ENCODE assay signal across 18 mouse cellular contexts in the genomic region with DNA sequence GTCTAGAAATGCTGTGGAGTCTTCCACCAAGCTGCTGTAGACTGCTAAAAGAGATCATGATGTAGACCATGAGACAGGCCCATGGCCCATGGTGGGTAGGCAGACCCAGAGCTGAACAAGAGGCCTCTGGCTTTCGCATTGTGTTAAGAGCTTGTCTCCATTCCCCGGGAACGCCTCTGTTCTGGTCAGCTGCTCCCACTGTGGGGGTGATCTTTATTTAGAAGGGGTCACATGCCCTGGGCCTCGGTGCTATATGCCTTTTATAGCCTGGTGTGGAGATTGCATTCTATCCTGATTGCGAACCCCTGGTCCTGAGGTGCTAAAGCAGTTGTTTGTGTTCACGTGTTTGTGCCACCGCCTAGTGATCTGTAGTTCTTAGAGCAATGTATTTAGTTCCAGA. TPM values are rescaled to one million over a fixed set of nuclear protein-coding genes. Genes with fewer than 3 reads are reported as not detected.
DNase-seq lines count a peak whose midpoint lies in the region; ATAC-seq and TF ChIP-seq lines count a peak whose summit lies in the region.
"Had no signal": no experiment of that assay in that cellular context is flagged by ENCODE, and none has a peak within 500 bp of the region (broad histone marks: within the 10 kb centered on the region; RNA-seq: fewer than 3 reads in every experiment).

No protein-coding gene starts in this region.

- intact Hi-C loops in heart, adult 2 months (cut with DNase I): loop anchor here (5.0 kb wide), 1 partner anchor 117 kb away; no protein-coding TSS in a partner anchor

- WGBS in heart, adult 2 months: 54% methylated on average over 7 of the region's 7 CpGs
- WGBS in heart, embryonic 14.5 days: 27% methylated on average over 7 of the region's 7 CpGs
- 73% methylated on average over 7 of the region's 7 CpGs for WGBS in liver, embryonic 13.5 days (ENCODE audit: insufficient replicate concordance)
- WGBS in hindbrain, embryonic 11.5 days: 50% methylated on average over 7 of the region's 7 CpGs

- peak; percentile 79 for TF ChIP-seq EP300 in heart, adult 2 months (IDR thresholded peaks at IDR 0.05; ENCODE audit: insufficient read depth, low read depth, low read length)

- H3K79me2 ChIP-seq in heart, adult 2 months (replicated peaks; ENCODE audit: control insufficient read depth, insufficient read depth, low read length): no peaks in the 10 kb centered on the region

- no peak for TF ChIP-seq CTCF in heart, adult 2 months (IDR thresholded peaks at IDR 0.05)

- peak; percentile 84 for ATAC-seq in heart, embryonic 14.5 days (ENCODE audit: insufficient number of reproducible peaks, insufficient read depth, low FRiP score, low read depth)
- no peak for ATAC-seq in liver, embryonic 13.5 days (ENCODE audit: low read depth)
- no peak for ATAC-seq in hindbrain, embryonic 11.5 days (ENCODE audit: low FRiP score)
- ATAC-seq: hindbrain, embryonic 16.5 days had no signal

- H3K4me3 ChIP-seq in heart, adult 2 months: no peak overlapping the region
- no peak overlapping the region for H3K4me3 ChIP-seq in heart, embryonic 14.5 days (ENCODE audit: control insufficient read depth in 1 of 2, insufficient read depth in 1 of 2, low read depth in 1 of 2, low read length in 2 of 2)
- no peak overlapping the region for H3K4me3 ChIP-seq in liver, embryonic 13.5 days (replicated peaks)
- no peak overlapping the region for H3K4me3 ChIP-seq in hindbrain, embryonic 11.5 days (ENCODE audit: low read depth, low read length)
- H3K4me3 ChIP-seq: embryonic facial prominence, embryonic 13.5 days; neural tube, embryonic 15.5 days had no signal

- no peaks in the 10 kb centered on the region for H3K27me3 ChIP-seq in heart, adult 2 months (ENCODE audit: control insufficient read depth, insufficient read depth, low read length)
- no peaks in the 10 kb centered on the region for H3K27me3 ChIP-seq in heart, embryonic 14.5 days (ENCODE audit: control insufficient read depth, insufficient read depth, low read length)
- no peaks in the 10 kb centered on the region for H3K27me3 ChIP-seq in liver, embryonic 13.5 days
- no peaks in the 10 kb centered on the region for H3K27me3 ChIP-seq in hindbrain, embryonic 11.5 days (ENCODE audit: control insufficient read depth, insufficient read depth, low read length)
- H3K27me3 ChIP-seq: embryonic facial prominence, embryonic 13.5 days; neural tube, embryonic 15.5 days had no signal

- DNase-seq in layer of hippocampus, adult 11-12 months (ENCODE audit: low spot score): peak; percentile 28
- no peak for DNase-seq in layer of hippocampus, adult 18-20 months (ENCODE audit: low spot score in 2 of 2)
- DNase-seq in heart, adult 2 months: peak in 1 of 2 experiments; percentile 46
- no peak for DNase-seq in liver, embryonic 13.5 days
- DNase-seq in lung, postnatal 36 days: no peak
- no peak for DNase-seq in hindbrain, embryonic 11.5 days (ENCODE audit: low spot score)
- no peak for DNase-seq in kidney, postnatal 25 days
- DNase-seq: adrenal gland, postnatal 25 days; B cell, adult 2 months; cerebellum, adult 18-20 months; kidney, adult 11 months; lung, adult 18-20 months; thymus, postnatal 25 days had no signal

- peaks cover 7% of the 10 kb centered on the region for H3K36me3 ChIP-seq in heart, adult 2 months (ENCODE audit: control insufficient read depth, insufficient read depth, low read length)
- peaks cover 20% of the 10 kb centered on the region for H3K36me3 ChIP-seq in heart, embryonic 14.5 days (ENCODE audit: control insufficient read depth, insufficient read depth, low read length)
- H3K36me3 ChIP-seq in liver, embryonic 13.5 days: peaks cover 19% of the 10 kb centered on the region
- H3K36me3 ChIP-seq in hindbrain, embryonic 11.5 days (ENCODE audit: control insufficient read depth, insufficient read depth, low read length): no peaks in the 10 kb centered on the region

- peak; percentile 34; the same call in 1 of the 2 replicates for TF ChIP-seq POLR2A in heart, adult 2 months (IDR thresholded peaks at IDR 0.05; ENCODE audit: insufficient read depth, low read depth, low read length)

- peak overlapping the region; percentile 68 for H3K27ac ChIP-seq in heart, adult 2 months
- H3K27ac ChIP-seq in heart, embryonic 14.5 days (replicated peaks in 1 of 2; ENCODE audit: control insufficient read depth in 1 of 2, insufficient read depth in 1 of 2, low read depth in 2 of 2, low read length in 2 of 2): peak overlapping the region; percentile 95 to 96
- peak overlapping the region; percentile 95 for H3K27ac ChIP-seq in liver, embryonic 13.5 days
- H3K27ac ChIP-seq in hindbrain, embryonic 11.5 days (ENCODE audit: low read depth, low read length): no peak overlapping the region
- H3K27ac ChIP-seq: embryonic facial prominence, embryonic 13.5 days; kidney, postnatal 0 days; neural tube, embryonic 15.5 days had no signal

- H3K9me3 ChIP-seq in heart, embryonic 14.5 days (ENCODE audit: control insufficient read depth, low read length): no peaks in the 10 kb centered on the region
- H3K9me3 ChIP-seq in liver, embryonic 13.5 days (replicated peaks): no peaks in the 10 kb centered on the region
- no peaks in the 10 kb centered on the region for H3K9me3 ChIP-seq in hindbrain, embryonic 11.5 days (ENCODE audit: control insufficient read depth, low read length)
- H3K9me3 ChIP-seq: embryonic facial prominence, embryonic 13.5 days; neural tube, embryonic 15.5 days had no signal

- H3K9ac ChIP-seq in heart, adult 2 months (ENCODE audit: low read depth, low read length): no peak overlapping the region
- H3K9ac ChIP-seq in heart, embryonic 14.5 days (ENCODE audit: low read length): peak overlapping the region; percentile 54
- H3K9ac ChIP-seq in liver, embryonic 13.5 days: peak overlapping the region; percentile 11; the same call in 1 of the 2 replicates
- no peak overlapping the region for H3K9ac ChIP-seq in hindbrain, embryonic 11.5 days (ENCODE audit: low read depth, low read length)
- H3K9ac ChIP-seq: embryonic facial prominence, embryonic 13.5 days; neural tube, embryonic 15.5 days had no signal

- peaks cover 20% of the 10 kb centered on the region for H3K4me1 ChIP-seq in heart, adult 2 months (ENCODE audit: control insufficient read depth, insufficient read depth, low read length)
- peaks cover 38 to 70% of the 10 kb centered on the region in 2 experiments for H3K4me1 ChIP-seq in heart, embryonic 14.5 days (ENCODE audit: control insufficient read depth in 2 of 2, insufficient read depth in 2 of 2, low read length in 2 of 2)
- peaks cover 65% of the 10 kb centered on the region for H3K4me1 ChIP-seq in liver, embryonic 13.5 days (replicated peaks)
- no peaks in the 10 kb centered on the region; the same call in 1 of the 2 replicates for H3K4me1 ChIP-seq in hindbrain, embryonic 11.5 days (replicated peaks; ENCODE audit: control insufficient read depth, insufficient read depth, low read length)

- H3K4me2 ChIP-seq in heart, embryonic 14.5 days (ENCODE audit: low read length): peak overlapping the region; percentile 17
- peak overlapping the region; percentile 9 for H3K4me2 ChIP-seq in liver, embryonic 13.5 days
- H3K4me2 ChIP-seq in hindbrain, embryonic 11.5 days (replicated peaks; ENCODE audit: low read depth, low read length): no peak overlapping the region
- H3K4me2 ChIP-seq: embryonic facial prominence, embryonic 13.5 days; neural tube, embryonic 15.5 days had no signal

RNA-seq across cellular contexts. Expression of a gene that starts 57.5 kb away (rescaled TPM):
- 10 to 100 TPM; 41.5 to 43.0 TPM for total RNA-seq in layer of hippocampus, adult 18-20 months (2021)
- 10 to 100 TPM; 12.3 to 14.4 TPM for total RNA-seq in heart, adult 2 months (2021)
- polyA plus RNA-seq in heart, adult 2 months (2012; rRNA removed): 5.6 and 7.7 TPM in 2 replicates
- polyA plus RNA-seq in heart, embryonic 14.5 days (2014; fragmentation: Nextera tagmentation; extraction: Ambion mirVana): 16.1 and 16.6 TPM in 2 replicates
- 4.1 and 4.3 TPM in 2 replicates for polyA plus RNA-seq in liver, embryonic 13.5 days (2015; fragmentation: Nextera tagmentation; extraction: Ambion mirVana)
- 20.5 and 35.7 TPM in 2 replicates for polyA plus RNA-seq in hindbrain, embryonic 11.5 days (2014; fragmentation: Nextera tagmentation; extraction: Ambion mirVana)

Comparison
In these comparisons a context has a peak if more than half of its experiments do, and no peak if none do; other contexts are left out.
1. H3K9ac ChIP-seq: peak in heart, embryonic 14.5 days (single experiment) and liver, embryonic 13.5 days (single experiment); none in heart, adult 2 months (single experiment) and hindbrain, embryonic 11.5 days (single experiment).